Mouse (Mus musculus): ENCODE results near the gene Lingo1.

DNA sequence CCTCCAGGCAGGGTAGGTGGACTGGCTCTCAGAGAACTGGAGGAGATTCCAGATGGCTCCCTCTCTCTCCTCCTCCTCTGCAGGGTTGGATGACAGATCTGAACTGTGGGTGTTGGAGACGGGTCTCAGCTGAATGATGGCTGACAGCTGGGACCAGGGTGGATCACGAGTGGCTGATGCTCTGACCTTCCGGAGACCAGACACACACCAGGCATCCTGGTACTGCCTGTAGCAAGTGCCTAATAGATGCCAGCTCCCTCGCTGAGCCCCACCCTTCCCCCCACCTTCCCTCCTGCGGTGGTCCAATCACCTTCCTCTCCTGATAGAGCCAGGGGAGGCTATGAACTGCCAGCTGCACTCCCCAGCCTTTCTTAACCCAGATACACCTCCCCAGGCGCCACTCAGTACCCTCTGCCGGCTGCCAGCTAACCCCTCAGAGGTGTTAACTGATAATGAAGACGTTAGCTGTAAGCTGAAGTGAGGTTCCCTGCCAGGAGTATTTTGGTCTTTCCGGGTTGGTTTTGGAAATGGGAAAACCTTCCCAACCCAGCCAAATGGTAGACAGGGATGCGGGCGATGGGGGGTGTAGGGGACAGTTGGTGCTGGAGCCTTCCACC lies 126.6 kb downstream of the Lingo1 start:
- TF ChIP-seq EP300 (IDR thresholded peaks at IDR 0.05) (no peak), CTCF (IDR thresholded peaks at IDR 0.05) (no peak)
